Mouse (Mus musculus): Measurements from ENCODE around the gene Lman1l. TPM values are rescaled to one million over a fixed set of nuclear protein-coding genes. Genes with fewer than 3 reads are reported as not detected.

The Lman1l gene
- total RNA-seq (2023; ENCODE audit: inconsistent age) = 0.39 to 0.90 TPM (median 0.57 TPM) in 4 replicates

GRCm38 (mm10) chr9:57620674-57621073, at the start of gene Lman1l:
Lman1l (minus strand) TSS chr9:57620774.

GRCm38 (mm10) chr9:57653283-57653682, 32.7 kb upstream of the Lman1l start, which contains the start of gene Csk:
Csk (minus strand) TSS chr9:57653631.

GRCm38 (mm10) chr9:57606139-57606851, 14.3 kb downstream of the Lman1l start, which contains the start of gene Cplx3:
Cplx3 (minus strand) TSS chr9:57606281.

GRCm38 (mm10) chr9:57589224-57590126, 31.1 kb downstream of the Lman1l start, which contains the start of gene Ulk3:
Ulk3 (plus strand) TSS chr9:57589452.

GRCm38 (mm10) chr9:57560861-57561710, 59.5 kb downstream of the Lman1l start, which contains the start of gene Scamp2:
Scamp2 (plus strand) TSS chr9:57560943.

Other genes starting within 250 kb of the Lman1l start
- gene Ppcdc, start 180.7 kb downstream of the Lman1l start, total RNA-seq (2023; ENCODE audit: inconsistent age) = 69.4 to 80.2 TPM (median 74.0 TPM) in 4 replicates
- gene Scamp5, start 152.7 kb downstream of the Lman1l start, total RNA-seq (2023; ENCODE audit: inconsistent age) = 0.16 to 0.90 TPM (median 0.38 TPM) in 3 of 4 replicates, not detected in the other
- 0.36 to 0.48 TPM in 2 of 4 replicates, not detected in the others for gene Rpp25, start 116.7 kb downstream of the Lman1l start, total RNA-seq (2023; ENCODE audit: inconsistent age)
- 89.9 to 126 TPM (median 108 TPM) in 4 replicates for gene Cox5a, start 99.5 kb downstream of the Lman1l start, total RNA-seq (2023; ENCODE audit: inconsistent age)
- gene Fam219b, start 83.2 kb downstream of the Lman1l start, total RNA-seq (2023; ENCODE audit: inconsistent age) = 15.5 to 17.5 TPM (median 16.7 TPM) in 4 replicates
- 11.5 to 14.4 TPM (median 13.1 TPM) in 4 replicates for gene Mpi, start 68.0 kb downstream of the Lman1l start, total RNA-seq (2023; ENCODE audit: inconsistent age)
- 118 to 122 TPM (median 121 TPM) in 4 replicates for gene Scamp2, start 59.8 kb downstream of the Lman1l start, total RNA-seq (2023; ENCODE audit: inconsistent age)
- 81.7 to 91.7 TPM (median 88.2 TPM) in 4 replicates for gene Ulk3, start 31.3 kb downstream of the Lman1l start, total RNA-seq (2023; ENCODE audit: inconsistent age)
- gene Cplx3, start 14.5 kb downstream of the Lman1l start, total RNA-seq (2023; ENCODE audit: inconsistent age) = 0.96 TPM in 1 of 4 replicates, not detected in the others
- 558 to 628 TPM (median 613 TPM) in 4 replicates for gene Csk, start 32.9 kb upstream of the Lman1l start, total RNA-seq (2023; ENCODE audit: inconsistent age)
- gene Cyp1a2, start 62.9 kb upstream of the Lman1l start, total RNA-seq (2023; ENCODE audit: inconsistent age) = not detected in 4 replicates
- gene Cyp1a1, start 67.2 kb upstream of the Lman1l start, total RNA-seq (2023; ENCODE audit: inconsistent age) = not detected in 4 replicates
- gene Edc3, start 87.8 kb upstream of the Lman1l start, total RNA-seq (2023; ENCODE audit: inconsistent age) = 22.2 to 23.7 TPM (median 22.7 TPM) in 4 replicates
- 208 to 232 TPM (median 224 TPM) in 4 replicates for gene Clk3, start 145.1 kb upstream of the Lman1l start, total RNA-seq (2023; ENCODE audit: inconsistent age)
- 103 to 110 TPM (median 105 TPM) in 4 replicates for gene Arid3b, start 216.0 kb upstream of the Lman1l start, total RNA-seq (2023; ENCODE audit: inconsistent age)